Mouse (Mus musculus) T-helper 2 cell (primary cell): ENCODE measurements around the gene Erc2.

Experiments used
- in situ Hi-C: fragments of 300-600 bp; cut with MboI, MseI; formaldehyde crosslinking; loops from one replicate; pipeline ENCODE4 v1.15.1; 2025; ENCODE audit warnings: high pct_unique_total_duplicates

Erc2 gene

DNA sequence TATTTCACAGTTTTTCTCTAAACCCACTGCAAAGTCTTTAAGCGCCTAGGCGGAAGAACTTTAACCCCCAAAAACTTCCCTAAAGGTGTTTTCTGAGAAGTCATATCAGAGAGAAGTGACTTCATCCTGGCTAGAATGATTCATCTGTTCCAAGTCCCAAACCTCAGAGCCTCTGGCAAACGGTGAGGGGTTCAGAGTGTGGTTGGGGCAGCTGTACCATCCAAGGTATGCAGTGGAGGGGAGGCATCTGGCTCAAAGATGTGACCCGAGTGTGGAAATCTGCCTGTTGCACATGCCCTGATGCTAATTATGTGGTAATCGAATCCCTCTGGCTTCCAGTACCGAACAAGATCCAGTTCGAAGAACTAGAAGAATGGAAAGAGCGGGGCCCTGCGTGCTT lies 137.8 kb downstream of the Erc2 start:
- in situ Hi-C loops, result no loop called here

DNA sequence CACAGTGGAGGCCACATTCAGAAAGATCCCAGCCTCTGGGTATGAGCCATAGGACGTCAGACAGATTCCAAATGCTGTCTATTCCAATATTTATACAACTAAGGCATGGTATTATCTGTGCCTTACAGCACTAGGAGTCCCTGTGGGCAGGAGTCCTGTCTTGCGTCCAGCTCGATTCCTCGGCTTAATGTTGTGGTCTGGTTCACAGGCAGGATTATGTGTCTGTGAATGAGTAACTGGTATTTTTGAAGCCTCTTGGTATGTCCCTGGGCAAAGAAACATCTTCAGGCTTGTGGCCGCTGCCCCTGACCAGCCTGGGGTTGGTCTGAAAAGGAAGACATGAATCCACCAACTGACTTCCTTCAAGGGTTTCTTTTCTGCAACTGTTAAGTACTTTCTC lies 153.1 kb downstream of the Erc2 start:
- in situ Hi-C loops, result no loop called here

DNA sequence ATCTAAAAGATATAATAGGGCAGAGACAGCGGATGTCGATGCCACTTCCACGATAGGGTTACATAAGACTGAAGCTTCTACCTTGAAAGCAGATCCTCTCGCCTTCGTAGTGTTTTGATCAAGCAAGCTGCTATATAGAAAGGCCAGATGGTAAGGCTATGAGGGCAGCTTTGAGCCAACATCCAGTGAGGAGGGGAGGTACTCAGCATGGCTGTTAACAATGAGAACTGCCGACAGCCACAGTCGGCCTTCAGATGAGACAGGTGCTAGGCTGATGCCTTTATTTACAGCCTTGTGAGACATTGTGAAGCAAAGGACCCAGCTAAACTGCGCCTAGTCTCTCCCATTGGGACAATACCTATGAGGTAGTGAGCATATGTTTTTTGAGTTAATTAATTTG lies 156.3 kb downstream of the Erc2 start:
- in situ Hi-C loops, result no loop called here

DNA sequence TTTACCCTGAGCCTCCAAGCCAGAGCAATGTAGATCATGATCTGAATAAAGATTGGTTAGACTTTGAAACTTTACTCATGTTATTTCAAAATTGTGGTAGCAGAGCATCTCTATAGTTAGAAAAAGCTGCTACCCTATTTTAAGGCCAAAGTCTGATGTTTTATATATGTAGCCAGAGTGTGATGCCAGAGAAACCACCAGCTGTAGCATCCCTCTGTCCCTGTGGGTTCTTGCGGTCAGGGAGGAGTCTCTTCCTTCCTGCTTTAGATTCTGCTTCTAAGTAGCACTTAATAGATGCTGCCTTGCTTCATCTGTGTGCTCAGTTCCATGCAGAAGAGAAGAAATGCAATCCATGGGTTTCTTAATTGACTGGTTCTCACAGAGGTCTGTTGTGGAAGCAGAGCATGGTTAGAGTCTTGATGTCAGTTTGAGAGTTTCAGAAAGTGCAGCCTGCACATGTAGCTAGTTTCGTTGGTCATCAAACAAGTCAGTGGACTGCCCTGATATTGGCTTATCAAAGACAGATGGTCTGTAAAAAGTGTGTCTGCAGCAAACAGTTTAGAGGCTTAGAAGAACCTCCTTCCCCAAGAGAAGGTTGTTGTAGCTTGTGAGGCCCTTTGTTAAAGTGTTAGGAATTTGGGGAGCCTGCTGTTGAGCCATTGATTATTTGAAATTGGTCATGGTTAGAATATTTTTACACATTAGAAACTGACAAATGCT lies 156.9 kb downstream of the Erc2 start:
- in situ Hi-C loops, result no loop called here

DNA sequence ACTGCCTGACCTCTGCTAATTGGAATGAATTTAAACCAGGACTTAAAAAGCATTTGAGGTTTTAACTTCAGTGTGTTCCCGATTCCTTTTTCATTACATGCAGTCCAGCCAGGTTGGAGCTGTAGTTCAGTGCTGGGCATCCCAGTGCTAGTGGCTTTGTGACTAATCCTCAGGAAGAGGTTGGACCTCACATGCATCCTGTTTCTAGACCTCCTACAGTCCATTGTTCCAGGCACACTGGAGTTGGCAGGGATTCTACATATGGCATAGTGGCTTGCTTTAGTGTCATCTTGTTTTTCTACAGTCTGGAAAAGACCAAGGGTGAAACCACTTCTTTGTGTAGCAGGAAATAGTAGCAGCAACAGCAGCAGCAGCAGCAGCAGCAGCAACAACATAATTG lies 159.0 kb downstream of the Erc2 start:
- in situ Hi-C loops, result no loop called here

DNA sequence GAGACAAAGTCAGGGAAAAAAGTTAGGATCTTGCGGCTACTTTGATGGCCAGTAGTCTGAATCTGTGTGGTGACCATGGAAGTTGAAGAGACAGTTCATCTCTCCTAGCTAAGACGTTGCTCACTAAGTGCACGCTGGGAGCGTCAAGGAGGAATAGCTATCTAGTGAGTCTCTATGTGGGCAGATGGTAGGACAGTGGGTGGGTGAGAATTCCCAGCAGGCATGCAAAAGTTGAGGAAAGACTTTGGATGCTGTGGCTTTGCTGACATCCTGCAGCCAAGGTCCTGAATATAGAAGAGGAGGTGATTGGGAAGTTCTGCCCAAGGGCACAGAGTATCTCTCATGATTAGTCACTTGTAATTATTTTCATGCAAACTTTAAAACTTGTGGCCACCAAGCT lies 162.6 kb downstream of the Erc2 start:
- in situ Hi-C loops, result no loop called here

DNA sequence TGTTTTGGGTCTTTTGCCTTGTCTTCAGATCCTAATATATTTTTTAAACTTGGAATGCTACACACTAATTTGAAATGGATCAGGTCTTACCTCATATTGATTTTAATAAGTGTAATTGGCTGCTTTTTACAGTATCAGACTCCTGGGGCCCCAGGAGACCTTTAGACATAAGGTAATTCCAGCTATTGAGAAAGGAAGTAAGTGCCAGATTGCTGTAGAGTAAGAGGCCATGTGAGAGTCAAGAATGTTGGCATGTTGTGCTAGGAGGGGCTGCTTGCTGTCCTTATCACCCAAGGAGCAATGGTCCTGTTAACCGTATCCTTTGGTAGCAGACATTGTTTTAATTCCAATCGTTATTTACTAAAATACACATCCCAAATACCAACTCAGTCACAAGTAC lies 163.3 kb downstream of the Erc2 start:
- in situ Hi-C loops, result no loop called here

DNA sequence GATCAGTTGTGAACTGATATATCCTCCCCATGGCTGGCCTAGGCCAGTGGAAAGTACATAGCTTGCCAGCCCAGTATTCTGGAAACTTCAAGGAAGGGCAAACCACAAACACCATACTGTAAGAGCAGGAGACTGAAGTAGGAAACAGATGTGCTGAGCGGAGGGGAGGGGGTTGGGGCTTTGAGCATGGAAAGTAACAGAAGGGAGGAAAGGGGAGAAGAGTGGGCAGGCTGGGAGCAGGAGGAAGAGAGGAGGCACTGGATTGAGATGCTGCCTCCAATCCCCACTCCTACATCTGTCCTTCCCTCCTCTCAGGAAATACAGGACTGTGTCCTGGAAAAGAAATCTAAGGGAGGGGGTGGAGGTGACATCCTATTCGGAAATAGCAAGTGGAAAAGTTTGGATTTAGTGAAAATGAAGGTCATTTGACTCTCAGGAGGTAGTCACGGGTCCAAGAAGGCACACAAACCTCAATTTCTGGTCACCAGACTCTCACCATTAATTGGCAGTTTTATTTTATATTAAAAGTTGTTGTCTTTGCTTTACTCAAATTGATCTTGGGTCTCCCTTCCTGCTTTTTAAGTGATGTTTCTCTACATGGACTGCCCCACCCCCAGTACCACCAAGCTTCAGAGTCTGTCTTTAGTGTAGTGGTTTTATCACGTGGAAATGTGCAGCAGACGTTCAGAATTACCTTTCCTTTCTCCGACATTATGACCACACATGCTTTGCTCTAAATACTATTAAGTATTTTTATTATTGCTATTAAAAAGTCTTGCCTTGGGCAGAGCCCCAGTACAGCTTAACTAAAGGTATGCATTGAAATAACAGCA lies 167.1 kb downstream of the Erc2 start:
- in situ Hi-C loops, result no loop called here

DNA sequence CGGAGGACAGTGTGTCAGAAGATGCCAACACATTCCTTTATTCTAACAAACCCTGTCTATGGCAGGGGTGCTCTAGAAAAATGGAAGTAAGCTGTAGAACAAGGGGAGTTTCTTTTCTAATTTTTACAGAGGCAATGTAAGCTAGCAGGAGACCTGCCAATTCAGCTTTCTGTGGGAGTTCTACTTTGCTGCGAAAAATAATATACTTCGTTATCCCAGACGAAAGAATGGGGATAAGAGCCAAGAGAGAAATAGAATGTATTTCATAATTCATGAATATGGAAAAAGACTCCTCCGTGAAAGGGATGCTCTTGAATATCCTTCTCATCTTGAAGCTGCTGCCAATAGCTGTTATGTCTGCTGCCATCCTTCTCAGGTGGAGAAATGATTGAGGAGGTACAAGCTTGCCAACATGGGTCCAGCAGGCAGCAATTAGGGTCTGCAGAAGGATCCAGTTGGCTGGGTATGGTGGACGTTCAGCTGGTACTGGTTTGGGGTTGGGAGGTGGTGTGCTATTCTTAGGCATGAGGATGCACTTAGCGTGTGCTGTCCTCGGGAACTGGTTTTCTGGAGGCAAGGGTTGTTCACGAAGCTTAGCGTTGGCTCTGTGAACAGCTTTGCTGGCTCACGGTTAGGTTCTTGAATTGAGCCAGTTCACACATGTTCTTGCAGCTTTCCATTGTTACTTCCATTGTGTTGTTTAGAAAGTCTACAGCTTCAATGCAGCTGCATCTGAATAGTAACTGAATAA lies 176.1 kb downstream of the Erc2 start:
- in situ Hi-C loops, result no loop called here

DNA sequence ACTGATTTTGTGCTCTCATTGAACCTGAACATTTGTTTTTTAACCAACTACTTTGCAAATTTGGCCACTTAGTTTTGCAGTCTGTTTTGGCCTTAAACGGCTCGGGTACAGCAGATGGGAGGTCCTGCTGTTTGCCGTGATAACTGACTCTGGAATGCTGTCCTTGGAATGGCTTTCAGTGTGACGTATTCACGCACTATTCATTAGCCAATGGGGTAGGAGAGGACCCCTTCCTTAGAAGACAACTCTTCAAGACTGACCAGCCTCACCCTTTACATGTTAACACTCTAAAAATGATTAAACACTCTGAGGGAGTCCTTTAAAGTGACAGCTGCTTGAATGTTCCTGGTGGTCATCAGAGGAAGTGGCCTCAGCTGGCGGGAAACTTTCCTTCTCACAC lies 178.5 kb downstream of the Erc2 start:
- in situ Hi-C loops, result no loop called here

DNA sequence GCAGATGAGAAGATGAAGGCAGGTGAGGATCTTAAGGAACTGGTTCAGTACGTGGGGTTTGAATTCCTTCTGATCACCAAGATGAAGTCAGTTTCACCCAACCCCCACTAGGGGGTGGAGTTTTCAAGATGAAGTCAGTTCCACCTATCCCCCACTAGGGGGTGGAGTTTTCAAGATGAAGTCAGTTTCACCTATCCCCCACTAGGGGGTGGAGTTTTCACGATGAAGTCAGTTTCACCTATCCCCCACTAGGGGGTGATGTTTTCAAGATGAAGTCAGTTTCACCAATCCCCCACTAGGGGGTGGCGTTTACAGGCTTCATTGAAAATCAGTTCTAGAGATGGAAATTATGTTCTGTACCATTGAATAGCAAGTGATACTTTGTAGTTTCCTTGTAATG lies 181.7 kb downstream of the Erc2 start:
- in situ Hi-C loops, result no loop called here

DNA sequence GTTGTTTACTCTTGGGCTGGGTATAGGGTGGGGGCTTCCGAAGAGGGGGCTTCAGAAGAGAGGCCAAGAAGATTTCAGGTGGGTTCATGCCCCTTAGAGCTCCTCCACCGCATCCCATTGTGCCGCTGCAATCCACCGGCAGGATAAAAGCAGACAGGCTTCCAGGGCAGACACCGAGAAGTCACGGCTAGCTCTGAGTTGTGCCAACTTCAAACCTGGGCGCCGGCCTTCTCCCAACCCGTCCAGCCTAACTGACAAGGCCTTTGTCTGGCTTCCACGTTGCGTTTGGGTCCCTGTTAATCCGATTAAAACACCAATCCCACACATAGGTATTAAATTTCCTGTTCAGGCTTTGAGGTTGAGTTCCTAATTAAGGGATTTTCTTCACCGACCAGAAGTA lies 182.8 kb downstream of the Erc2 start:
- in situ Hi-C loops, result no loop called here

DNA sequence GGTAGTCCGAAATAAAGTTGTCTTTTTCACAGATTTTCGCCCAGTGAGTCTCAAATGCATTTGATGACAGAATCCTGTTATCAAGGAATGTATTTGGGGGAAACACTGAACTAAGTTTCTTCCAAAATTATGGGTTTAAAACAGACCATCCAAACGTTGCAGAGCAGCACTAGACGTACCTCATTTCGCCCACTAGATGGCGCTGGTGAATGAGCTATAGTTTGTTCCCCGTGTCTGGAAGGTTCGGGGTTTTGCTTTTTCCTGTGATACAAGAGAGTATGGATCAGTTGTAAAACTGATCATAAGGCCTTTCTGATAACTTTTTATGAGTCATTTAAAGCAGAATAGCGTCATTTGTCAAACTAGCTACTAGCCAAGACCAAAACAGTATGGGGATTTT lies 185.9 kb downstream of the Erc2 start:
- in situ Hi-C loops, result no loop called here

DNA sequence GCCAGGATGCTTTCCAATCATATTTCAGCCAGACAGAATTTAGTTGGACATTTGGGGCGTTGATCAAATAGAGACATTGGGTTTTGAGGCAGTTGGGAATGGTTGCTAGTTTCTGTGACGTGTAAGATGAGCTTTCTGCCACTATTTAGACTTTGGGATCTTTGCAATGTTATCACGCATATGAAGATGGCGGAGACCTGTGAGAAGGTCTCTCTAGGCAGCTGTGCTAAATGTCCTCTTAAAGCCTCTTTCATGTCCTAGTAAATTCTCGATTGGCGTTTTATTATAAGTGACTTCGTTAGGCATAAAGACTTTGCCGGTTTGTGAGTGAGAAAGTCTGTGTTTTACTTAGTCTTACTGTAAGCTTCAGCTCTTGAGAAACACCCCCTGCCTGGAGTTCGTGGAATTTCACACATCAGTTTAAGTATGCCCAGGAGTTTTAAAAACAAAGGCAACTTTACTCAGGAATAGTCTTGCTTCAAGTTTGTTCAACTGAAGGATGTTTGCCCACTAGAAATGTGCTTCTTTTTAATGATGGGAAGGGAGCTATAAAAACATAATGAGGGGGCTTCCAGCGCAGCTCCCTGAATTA lies 186.4 kb downstream of the Erc2 start:
- in situ Hi-C loops, result no loop called here

DNA sequence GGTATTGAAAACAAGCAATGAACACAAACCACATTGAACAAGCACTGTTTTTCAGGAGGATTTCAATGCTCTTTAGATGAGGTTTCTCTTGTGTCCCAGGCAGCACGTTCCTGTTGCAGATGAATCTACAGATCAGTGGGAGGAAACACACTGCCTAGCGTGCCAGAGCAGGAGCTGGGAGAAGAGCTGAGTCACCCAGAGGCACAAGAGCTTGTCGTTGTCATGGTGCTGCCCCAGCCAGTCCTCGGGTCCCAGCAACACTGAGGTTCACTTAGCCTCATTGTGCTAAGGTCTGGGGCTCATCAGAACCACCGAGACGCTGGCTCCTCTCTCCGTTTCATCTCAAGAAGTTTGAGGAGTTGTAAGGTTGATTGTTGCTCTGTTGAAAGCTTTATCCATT lies 188.6 kb downstream of the Erc2 start:
- in situ Hi-C loops, result loop anchor here (10.0 kb wide), 1 partner anchor 1644 kb away; no protein-coding TSS in a partner anchor

DNA sequence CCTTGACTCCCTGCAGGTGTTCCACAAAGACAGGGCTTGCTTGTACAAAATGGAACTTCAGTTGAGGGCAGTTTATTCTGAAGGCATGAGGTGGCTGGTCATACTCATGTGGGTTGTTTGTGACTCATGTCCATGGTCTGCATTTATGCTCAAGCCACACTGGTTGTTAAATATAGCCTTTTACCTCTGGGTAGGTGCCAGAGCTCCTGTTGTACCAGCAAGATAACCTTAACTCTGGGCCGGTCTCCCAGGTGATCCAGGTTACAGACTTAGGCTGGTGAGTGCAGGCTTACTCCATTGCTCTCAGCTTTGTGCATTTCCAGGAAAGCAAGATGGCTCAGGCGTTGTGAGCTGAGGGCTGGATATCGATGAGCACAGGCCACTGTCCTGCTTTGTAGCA lies 189.4 kb downstream of the Erc2 start:
- in situ Hi-C loops, result loop anchor here (10.0 kb wide), 1 partner anchor 1643 kb away; no protein-coding TSS in a partner anchor

DNA sequence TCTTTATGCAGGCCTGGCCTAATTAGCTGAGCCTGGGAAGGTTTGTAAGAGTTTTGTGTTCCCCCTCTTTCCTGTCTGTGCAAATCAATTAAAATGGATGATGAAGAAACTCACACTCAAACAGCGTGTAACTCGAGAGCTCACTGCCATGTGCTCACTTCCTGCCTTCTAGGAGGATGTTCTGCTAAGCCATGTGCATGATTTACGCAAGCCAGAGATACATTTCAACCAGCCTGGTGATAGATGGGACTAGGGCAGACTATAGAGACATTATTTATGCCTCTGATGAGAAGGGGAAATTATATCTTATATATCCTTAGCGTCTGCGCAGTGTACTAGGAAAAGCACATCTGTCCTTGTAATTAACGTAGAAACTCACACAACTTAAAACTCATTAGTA lies 193.5 kb downstream of the Erc2 start:
- in situ Hi-C loops, result loop anchor here (5.0 to 10.0 kb wide), 2 partner anchors 1277 to 1639 kb away; no protein-coding TSS in a partner anchor

DNA sequence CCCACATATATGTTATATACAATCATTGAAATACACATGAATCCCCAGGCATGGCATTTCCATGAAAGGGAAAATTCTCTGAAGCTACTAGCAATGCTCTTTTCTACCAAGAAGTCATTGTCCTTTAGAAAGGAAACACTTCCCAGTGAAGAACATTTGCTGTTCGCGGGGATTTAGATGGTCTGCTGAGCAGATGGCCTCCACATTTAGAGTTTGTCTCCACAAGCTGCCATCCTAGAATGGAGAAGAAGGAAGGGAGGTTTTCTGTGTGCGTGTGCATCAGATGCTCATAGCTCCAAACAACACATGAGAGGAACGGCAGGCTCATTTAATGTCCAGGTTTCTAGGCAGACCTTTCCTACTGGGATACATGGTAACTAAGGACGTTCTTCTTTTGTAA lies 196.8 kb downstream of the Erc2 start:
- in situ Hi-C loops, result loop anchor here (5.0 to 10.0 kb wide), 2 partner anchors 1273 to 1636 kb away; no protein-coding TSS in a partner anchor

DNA sequence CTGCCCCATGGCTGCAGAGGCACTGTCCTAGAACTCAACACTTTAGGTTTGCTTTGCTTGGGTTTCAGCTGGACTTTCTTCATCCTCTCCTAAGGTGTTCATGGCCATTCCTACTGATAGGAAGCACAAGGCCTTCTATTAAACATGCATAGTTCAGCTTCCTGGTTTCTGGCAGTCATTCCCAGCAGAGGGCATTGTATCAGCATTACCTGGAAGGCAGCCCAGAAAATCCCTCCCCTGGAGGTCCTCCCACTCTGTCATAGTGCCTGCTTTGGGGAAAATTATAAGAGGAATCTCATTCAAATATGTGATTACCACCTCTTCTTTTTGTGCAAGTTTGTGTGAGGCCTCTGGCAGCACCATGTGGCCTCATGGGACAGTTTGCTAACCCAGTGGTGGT lies 199.6 kb downstream of the Erc2 start:
- in situ Hi-C loops, result no loop called here

DNA sequence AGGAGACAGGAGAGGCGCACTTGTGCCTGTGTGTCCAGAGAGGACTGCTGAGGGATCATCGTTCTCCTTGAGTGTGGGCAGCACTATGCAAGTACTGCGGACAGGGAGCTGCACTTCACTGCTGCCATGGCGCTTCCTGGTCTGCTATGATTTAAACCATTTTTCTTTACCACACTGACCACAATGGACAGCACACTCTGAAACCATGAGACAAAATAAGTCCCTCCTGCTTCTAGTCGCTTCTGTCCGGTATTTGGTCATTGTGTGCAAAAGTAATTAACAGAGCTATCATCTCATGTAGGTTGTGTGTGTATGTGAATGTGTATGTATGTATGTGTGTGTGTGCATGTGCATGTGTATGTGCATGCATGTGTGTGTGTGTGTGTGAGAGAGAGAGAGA lies 200.3 kb downstream of the Erc2 start:
- in situ Hi-C loops, result no loop called here

DNA sequence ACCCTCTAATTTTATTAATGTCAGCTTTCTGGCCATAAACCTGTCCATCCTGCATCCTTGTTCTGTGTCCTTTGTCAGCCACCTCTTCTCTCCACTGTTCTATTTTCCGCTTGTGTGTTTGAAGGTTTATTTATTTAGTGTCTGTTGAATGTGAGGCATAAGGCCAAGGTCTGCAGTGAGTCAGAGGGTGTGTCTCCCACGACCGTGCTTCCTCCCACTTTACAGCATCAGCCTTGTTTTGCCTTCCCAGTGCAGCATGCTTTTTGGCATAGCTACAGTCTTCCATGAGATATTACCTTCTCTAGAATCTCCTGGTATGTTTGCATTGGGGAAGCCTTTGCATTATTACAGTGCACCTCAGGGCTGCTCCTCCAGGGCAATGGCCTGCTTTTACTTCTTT lies 200.8 kb downstream of the Erc2 start:
- in situ Hi-C loops, result no loop called here

DNA sequence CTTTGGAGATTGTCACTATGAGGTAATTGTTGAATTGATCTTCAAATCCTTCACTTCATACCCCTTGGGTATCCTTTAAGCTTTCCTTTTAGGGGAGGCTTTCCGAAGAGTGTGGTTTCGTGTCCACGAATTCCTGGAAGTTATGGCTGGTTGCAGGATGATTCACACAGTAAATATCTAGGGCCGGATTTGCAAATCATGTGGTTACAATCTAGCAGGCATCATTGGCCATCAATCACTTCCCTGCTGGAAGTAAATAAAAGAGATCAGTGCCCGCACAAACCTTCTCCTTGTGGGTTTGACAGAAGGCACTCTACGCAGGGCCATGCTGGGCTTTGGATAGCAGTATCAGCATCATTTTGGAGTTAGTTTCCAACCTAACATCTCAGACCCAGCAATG lies 201.7 kb downstream of the Erc2 start:
- in situ Hi-C loops, result no loop called here
